Mouse (Mus musculus) left cerebral cortex, postnatal 4 days (tissue): ENCODE data around the gene Hspbap1. TPM values are rescaled to one million over a fixed set of nuclear protein-coding genes. Genes with fewer than 3 reads are reported as not detected.
A peak's percentile ranks its signal among the peaks of the same experiment; 100 is the strongest.

Source experiments
- DNase-seq: peaks from one replicate; pipeline ENCODE4 v3.0.0-alpha.2; 2022
- intact Hi-C: fragments of 180-260 bp; cut with DNase I; formaldehyde crosslinking; loops from one replicate; pipeline ENCODE4 v1.15.1; 2025
- total RNA-seq, 2 experiments: library from RNA; stranded (reverse); gene quantifications; 2 replicates each; pipeline ENCODE4 v1.2.3; 2021

The Hspbap1 gene
- total RNA-seq, 2 experiments from 2014 or later: 10.5 to 11.0 TPM

DNA sequence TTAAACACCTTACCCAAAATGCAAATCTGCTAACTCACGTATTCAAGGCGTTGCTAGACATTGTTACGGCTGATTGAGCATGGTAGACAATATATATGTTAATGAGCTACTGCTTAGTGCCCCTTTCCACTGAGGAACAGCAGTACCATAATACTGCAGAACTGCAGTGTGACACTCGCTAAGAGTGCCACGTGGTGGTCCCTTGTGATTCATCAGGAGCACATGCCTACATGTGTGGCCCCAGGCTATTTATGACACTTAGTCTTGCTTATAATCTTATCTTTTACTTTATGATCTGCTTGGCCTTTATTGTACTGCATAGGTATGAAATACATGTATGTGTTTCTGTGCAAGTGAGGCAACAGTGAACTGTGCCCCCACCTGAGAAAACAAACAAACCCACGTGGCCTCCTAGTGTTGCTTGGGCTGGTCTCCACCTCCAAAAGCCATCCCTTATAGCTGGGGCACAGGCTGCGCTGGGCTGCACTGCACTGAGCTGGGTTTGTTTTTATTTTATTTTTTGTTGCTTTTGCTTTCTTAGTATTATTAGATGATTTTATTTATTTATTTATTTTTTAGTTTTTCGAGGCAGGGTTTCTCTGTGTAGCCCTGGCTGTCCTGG, 17.5 kb downstream of the Hspbap1 start:
- intact Hi-C loops: no loop called here
- DNase-seq: no peak

DNA sequence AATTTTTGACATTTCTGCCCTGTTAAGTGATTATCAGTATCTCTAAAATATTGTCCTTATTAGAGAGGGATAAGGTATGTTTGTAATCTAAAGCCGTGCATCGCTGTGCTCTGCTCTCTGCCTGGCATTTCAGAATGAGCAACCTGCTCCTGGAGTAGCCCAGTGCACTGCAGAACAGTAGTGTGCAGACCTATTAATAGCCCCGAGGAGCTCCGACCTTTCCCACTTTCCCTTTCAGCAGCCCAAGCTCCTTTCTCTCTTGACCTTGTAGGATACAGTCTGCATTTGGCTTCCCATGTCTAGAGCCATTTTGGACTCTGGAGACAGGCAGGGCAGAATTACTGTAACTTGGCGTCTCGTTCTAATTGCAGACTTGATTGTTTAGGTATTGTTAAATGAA, 18.2 kb downstream of the Hspbap1 start:
- DNase-seq: no peak
- intact Hi-C loops: no loop called here

DNA sequence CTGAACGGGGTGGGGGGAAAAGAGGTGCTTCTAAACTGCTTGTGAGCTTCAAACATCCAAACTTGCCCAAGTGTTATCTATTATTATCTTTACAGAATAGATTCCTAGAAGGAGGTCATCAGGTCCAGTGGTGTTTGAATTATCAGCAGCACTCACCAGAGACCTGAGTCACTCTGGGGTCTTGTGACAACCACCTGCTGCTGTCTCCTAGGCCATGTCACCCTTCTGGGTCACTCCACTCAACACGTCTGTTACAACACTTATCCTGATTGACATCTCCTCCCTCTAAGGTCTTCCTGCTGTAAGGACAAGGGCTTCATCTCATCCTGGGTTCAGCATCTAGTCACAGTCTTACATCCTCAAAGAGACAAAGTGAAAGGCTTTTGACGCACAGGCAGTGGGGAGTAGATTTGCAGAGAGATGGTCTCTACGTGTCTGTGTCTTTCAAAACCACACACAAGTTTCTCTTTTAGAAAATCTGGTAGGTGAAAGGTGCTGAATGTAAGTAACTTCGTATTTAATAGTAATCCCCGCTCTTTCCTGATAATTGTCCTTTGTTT, 21.9 kb downstream of the Hspbap1 start:
- intact Hi-C loops: no loop called here
- no peak for DNase-seq

DNA sequence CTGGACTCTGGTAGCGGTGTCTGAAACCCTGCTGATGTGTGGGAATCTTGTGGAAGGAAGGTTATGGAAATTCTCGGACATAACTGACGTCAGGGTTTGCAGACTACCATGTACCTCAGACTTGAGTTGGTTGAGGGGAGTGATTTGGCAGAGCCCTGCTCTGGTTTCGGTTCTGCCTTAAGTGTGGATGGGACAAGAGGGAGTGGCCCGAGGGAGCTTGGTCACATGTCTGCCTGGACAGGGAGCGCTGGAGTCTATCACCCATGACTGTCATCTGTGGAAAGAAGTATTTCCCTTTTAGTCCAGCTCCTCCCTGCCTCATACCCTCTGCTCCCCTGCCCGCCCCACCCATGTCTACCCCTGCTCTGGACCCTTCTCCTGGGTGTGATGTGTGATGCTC, 32.0 kb downstream of the Hspbap1 start:
- intact Hi-C loops: no loop called here
- DNase-seq: no peak

DNA sequence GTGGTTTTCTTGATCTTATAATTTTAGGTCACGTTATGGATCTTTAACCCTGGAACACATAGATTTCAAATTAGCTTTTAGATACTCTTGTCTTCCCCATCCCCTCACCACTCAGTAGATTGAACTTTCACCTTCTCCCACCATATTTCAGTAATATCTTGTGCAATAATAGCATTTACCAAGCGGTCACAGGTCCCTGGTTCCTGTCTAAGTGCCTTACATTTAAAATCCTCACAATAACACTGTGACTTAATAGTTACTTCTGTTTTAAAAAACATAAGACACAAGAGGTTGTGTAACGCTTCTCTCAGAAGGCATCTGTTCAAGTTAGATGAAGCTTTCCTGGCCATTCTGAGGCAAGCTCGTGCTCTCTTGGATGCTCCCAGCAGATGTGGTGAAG, 33.5 kb downstream of the Hspbap1 start:
- DNase-seq: no peak
- intact Hi-C loops: no loop called here

DNA sequence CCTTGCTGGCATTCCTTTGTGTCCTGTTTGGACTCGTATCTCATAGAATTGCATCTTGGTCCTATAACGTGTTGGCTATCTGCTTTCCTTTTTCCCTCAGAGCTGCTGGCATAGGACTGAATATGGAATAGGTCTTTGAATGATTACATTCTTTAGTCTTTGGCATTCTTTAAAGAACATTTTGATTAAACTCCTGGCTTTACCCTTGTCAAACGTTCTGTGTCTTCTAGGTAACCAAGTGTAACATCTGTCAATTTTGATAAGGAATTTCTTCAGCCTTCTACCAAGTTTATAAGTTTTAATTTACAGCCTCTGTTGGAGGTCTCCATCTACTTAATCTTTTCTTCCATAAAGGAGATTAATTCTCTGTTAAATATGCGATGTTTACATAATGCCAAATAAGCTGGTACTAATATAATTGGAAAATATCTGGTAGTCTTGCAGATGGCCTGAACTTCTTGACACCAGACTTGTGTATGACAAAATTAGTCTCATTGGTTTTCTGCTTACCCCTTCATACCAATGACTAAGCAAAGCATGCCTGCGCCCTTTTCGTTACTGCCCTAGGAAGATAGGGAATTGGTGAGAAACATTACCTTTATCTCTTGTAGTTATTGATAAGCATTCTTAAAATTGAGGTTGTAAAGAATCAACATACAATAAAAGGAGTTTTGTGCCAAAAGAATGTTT, 36.9 kb downstream of the Hspbap1 start:
- intact Hi-C loops: no loop called here
- DNase-seq: no peak

DNA sequence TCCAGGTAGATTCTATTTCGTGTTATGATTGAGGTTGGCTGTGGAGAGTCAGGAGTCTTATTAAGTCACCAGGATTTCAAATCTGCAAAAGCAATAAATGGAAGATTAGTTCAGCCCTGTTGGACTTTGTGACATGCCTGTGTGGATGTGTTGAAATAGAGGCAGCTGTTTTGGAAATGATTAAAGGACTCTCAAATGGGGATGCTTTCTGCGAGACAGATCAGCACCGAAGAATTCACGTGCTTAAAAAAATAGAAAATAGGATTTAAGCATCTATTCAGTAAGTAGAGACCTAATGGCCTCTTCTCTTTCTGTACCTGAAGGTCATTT, 37.5 kb downstream of the Hspbap1 start:
- no peak for DNase-seq
- intact Hi-C loops: no loop called here

DNA sequence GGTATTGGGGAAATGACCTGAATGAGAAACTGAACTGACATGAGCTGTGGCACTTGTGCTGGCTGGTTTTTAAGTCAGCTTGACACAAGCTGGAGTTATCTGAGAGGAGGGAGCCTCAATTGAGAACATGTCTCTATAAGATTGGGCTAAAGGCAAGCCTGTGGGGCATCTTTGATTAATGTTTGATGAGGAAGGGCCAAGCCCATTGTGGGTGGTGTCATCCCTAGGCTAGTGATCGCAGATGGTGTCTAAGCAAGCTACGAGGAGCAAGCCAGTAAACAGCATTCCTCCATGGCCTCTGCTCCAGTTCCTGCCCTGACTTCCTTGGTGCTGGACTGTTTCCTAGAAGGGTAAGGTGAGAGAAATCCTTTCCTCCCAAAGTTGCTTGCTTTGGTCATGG, 38.7 kb downstream of the Hspbap1 start:
- intact Hi-C loops: no loop called here
- DNase-seq: no peak

DNA sequence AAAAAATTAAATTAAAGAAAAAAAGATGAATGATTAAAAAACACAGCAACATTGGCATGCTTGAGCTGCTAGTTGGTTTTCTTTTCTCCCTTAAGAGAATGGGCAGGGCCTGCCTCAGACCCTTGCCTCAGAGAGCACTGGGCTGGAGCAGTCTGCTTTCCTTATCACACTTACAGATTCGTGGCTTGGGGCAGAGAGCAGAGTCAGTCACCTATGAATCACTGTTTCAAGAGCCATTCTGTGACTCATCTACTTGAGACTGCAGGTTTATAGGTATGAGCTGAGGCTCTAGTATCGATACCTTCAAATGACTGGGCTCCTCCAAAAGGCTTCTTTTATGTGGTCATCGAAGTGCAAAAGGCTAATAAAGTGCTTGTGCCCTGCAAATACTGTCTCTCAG, 42.9 kb downstream of the Hspbap1 start:
- no peak for DNase-seq
- intact Hi-C loops: loop anchor here (10.0 kb wide), 1 partner anchor 78 kb away; no protein-coding TSS in a partner anchor

DNA sequence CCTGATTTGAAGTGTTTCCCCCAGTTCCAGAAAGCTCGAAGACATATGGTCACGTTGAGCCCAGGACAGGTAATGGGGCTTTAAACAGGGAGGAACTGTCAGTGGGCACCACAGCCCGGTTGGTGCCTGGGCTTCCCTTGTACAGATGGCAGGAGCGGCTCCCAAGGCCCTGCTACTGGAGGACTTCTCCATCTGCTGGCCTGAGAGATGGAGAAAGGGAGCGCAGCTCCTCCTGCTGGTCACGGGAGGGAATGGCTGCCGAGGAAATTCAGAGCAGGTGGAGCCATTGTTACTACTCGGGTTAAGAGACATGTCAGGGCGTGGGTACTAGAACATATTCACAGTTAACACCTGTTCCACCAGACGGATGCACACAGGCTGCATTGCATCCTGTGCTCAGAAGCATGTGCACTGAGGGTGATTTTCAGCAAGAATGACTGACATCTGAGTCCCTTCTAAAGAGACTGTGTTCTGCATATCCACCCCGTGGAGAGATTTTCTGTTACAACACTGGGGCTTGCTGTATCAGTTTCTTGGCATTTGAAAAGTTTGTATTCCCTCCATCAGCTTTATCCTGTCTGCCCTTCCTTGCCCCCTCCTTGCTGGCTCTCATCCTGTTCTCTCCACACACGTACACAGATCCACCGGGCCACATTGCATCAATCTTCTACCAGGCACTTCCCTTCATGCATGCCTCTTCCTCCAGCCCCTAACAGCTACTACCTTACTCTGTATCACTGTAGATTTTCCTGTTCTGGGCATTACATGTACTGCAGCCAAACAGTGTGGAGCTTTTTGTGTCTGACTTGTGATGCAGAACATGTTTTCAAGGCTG, 47.3 kb downstream of the Hspbap1 start:
- intact Hi-C loops: loop anchor here (5.0 to 10.0 kb wide), 3 partner anchors 45 to 500 kb away; partner anchors contain the start of gene Hspbap1
- peak; percentile 86 for DNase-seq

DNA sequence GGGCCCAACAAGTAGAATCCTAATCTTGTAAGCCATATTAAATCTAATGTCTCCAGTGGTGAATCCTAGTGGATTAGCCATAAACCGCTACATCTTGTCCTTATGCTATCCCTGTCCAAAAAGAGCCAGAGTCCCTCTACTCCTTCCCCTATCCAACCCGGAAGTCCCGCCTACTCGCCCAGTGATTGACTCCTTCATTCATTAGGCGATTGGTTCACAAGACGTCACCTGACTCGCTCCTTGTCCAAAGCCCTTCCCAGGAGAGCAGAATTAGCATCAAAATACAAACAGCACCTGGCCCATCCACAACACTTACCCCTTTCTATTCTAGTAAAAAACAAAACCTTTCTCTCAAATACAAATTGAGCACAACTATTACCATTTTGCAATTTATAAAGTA, 59.8 kb downstream of the Hspbap1 start:
- intact Hi-C loops: no loop called here
- peak; percentile 14 for DNase-seq

DNA sequence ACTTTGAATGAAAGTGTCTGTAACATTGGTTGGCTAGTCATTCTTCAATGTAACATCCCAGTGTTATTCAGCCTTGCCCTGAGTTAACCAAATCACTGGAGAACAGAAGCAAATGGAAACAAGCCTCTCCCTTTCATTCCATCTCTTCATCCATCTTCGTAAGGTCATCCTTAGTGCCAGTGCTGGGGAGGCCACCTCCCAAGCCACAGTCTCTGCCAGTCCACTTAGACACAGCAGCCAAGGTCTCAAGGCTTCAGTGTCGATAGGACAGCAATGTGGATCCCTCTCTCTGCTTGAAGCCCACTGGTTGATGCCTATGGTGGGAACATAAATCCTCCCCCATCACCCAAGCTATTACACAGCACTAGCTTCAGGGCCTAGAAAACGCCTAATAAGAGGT, 62.8 kb downstream of the Hspbap1 start:
- DNase-seq: no peak
- intact Hi-C loops: no loop called here

DNA sequence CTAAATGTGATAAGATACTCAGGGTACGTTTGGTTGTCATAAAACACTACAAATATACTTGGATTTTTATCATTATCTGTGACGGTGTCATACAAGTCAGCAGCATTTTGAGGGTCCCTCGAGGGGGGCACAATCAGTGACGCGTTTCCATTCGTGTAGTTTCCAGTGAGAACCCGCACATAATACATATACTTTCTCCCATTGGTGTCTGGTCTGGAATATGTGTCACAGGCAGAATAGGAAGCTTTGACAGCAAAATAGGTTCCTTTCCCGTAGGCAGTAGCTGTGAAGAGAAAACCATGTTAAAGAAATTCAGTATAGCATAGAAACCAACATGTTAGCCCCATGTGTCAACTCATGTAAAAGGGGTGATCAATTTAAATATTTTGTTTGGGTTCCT, 64.5 kb downstream of the Hspbap1 start:
- intact Hi-C loops: no loop called here
- no peak for DNase-seq

DNA sequence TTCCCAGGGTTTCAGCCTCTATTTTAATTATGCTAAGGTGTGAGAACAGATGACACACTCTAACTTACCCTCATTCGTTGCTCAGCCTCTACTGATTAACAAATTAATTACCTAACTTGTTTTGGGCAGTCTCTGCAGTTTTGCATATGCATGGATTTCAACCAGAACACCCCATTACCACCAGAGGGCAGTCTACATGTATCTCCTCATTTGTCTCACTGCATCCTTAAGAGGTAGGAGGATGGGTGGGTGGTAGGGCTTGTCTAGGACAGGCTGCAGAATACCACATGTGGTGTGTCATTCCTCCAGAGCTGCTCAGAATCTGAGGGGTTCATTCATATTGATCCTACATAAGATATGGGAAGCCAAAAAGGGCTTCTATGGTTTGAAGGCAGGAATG, 69.5 kb downstream of the Hspbap1 start:
- peak; percentile 11 for DNase-seq
- intact Hi-C loops: no loop called here

DNA sequence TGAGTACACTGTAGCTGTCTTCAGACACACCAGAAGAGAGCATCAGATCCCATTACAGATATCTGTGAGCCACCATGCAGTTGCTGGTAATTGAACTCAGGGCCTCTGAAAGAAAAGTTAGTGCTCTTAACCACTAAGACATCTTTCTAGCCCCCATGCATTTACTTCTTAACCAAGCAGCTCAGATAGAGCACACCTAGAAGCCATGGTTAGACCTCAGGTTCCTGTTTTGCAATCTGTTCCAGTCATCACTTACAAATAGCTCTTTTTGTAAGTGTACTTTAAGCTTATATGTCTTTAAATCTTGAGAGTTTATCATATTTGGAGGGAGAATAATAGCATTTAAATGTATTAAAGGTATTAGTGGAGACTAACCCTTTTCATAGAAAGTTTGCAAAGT, 77.0 kb downstream of the Hspbap1 start:
- intact Hi-C loops: no loop called here
- no peak for DNase-seq

DNA sequence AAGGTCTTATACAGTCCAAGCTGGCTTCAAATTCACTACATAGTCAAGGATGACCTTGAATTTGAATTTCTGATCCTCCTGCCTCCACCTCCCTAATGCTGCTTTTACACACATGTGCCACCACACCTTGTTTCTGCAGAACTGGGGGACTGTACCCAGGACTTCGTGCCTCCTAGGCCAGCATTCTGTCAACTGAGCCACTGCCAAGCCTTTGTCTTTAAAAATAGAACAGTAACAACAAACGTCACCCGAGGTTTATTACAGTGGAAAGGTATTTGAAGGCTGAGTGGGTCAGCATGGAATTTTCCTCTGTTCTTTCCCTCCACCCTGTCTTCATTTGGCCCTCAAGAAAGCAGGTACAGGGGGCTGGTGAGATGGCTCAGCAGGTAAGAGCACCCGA, 85.7 kb downstream of the Hspbap1 start:
- DNase-seq: no peak
- intact Hi-C loops: no loop called here

DNA sequence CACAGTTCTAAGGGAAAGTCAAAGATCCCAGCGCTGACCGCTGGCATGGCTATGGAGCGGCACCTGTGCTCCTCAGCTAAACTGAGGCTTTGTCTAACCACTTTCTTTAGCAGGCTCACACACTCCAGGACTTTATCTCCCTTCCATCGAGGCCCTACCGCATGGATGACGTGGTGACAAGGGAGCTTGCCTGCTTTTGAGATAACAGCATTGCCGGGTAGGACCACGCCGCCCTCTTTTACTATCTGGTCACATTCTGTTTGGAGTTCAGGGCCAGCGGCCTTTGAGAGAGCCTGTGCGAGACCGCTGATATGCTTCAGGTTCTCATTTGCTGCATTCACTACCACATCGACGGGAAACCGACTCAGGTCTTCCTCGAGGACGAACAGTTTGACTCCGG, 86.6 kb downstream of the Hspbap1 start:
- DNase-seq: no peak
- intact Hi-C loops: no loop called here

DNA sequence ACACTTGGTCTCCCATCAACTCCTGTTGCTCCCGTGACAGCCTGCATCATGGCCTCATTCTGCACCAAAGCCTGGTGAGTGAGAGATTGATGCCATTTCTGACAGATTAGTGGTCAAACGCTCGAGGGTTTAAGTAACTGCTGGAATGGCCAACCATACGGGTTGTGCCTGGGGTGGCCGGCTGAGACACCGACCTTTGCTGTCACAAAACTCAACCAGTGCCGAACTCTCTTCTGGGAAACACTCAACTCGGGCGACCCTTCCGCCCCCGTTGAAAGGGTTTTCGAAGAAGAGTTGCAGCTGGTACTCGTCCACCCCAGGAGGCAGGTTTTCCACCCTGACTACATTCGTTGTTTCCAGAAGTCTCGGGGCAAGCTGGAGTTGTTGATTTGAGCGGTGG, 90.1 kb downstream of the Hspbap1 start:
- intact Hi-C loops: no loop called here
- no peak for DNase-seq

DNA sequence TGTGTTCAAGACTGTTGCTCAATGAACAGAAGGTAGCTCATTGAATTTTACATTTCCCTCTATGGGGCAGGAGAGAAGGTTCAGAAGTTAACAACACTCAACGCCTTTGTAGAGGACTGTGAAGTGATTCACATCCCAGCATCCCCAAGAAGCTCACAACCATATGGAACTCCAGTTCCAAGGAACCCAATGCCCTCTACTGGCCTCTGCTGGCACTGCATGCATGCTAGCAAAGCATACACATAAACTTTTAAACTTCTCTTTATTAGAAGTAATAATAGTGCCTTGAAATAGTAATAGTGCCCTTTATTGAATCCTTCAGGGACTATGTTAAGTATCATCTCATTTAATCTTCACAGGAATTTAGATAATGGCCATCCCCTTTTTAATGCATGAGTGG, 91.9 kb downstream of the Hspbap1 start:
- intact Hi-C loops: no loop called here
- DNase-seq: no peak

DNA sequence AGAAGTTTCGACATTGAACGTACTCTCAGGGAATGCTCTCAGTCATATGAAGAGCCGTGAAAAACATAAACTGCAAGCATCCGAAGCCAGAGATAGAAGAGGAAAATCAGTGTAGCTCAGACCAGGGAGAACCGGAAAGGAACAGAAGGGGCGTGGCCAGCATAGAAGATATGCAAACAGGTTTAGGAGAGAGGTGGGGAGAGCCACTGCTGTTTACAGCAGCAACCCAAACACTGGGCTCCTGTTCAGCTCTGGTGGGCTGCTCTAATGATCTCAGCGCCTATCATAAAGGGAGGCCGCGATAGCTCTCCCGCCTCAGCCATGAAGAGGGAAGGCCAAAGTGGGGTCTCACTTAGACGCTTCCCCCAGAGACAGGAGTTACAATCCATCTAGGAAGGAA, 97.6 kb downstream of the Hspbap1 start:
- intact Hi-C loops: no loop called here
- DNase-seq: no peak

DNA sequence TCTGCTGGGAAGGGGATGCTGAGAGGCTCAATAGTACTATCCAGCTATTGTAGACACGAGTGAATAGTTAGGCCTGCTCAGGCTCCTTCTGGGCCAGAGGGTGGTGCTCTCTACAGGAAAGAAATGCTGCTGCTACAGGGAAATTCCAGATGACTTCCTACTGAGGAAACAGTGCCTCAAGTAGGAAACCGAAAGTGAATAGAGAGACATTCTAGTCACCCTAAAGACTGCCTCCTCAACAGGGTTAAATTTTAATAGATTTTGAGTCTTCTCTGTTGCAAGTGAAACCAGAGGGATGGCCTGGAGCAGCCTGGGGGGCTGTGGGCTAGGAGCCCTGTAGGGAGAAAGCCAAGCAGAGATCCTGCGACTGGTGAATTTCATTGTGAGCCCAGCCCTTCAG, 99.0 kb downstream of the Hspbap1 start:
- intact Hi-C loops: no loop called here
- no peak for DNase-seq

DNA sequence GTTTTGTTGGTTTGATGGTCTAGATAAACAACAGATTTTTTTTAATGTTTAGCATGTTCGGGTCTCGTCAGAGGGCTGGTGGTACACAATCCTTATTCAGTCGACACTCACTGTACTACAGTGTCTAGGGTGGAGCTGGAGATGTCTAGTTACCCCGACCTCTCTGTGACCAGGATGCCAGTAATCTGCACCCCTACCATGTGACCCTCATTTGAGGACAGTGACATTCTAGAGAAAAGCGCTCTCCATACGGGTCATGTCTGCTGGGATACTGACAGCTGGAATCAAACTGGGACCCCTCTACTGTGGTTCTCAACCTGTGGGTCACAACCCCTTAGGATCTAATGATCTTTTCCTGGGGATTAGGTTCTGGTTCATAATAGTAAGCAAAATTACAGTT, 99.5 kb downstream of the Hspbap1 start:
- no peak for DNase-seq
- intact Hi-C loops: no loop called here
